In the genomic region with DNA sequence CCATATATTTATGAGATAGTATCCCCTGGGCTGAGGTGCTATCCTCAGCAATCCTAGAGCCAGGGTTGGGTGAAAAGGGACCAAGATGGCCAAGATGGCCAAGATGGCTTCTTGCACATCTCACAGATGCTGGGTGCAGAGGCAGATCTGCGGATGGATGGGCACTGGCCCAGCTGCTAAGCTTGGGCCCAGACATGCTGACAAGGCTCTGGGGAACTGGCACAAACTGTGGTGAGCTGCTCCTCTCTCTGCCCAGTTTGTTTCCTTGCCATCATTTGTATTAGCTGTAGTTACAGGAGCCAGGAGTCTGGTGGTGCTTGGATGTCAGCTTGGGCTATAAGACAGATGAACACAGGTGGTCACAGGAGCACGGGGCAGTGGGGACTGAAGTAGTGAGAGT, we compare ENCODE assay signal across 21 mouse cellular contexts. TPM values are rescaled to one million over a fixed set of nuclear protein-coding genes. Genes with fewer than 3 reads are reported as not detected.
DNase-seq lines count a peak whose midpoint lies in the region; ATAC-seq and TF ChIP-seq lines count a peak whose summit lies in the region.
"Had no signal": no experiment of that assay in that cellular context is flagged by ENCODE, and none has a peak within 500 bp of the region (broad histone marks: within the 10 kb centered on the region; RNA-seq: fewer than 3 reads in every experiment).

No protein-coding gene starts in this region.

- H3K4me1 ChIP-seq in hindbrain, postnatal 0 days (ENCODE audit: insufficient read depth, low read length) = no peaks in the 10 kb centered on the region
- H3K4me1 ChIP-seq in hindbrain, embryonic 11.5 days (replicated peaks; ENCODE audit: control insufficient read depth, insufficient read depth, low read length) = no peaks in the 10 kb centered on the region
- peaks cover 26% of the 10 kb centered on the region for H3K4me1 ChIP-seq in neural tube, embryonic 13.5 days (replicated peaks)
- H3K4me1 ChIP-seq: intestine, embryonic 15.5 days; kidney, embryonic 15.5 days; limb, embryonic 13.5 days had no signal

- no peak for ATAC-seq in hindbrain, postnatal 0 days
- ATAC-seq in hindbrain, embryonic 11.5 days (ENCODE audit: low FRiP score) = no peak
- no peak for ATAC-seq in neural tube, embryonic 13.5 days (ENCODE audit: low read depth)
- ATAC-seq: activated CD4-positive, CD25-positive, alpha-beta regulatory T cell, adult 4 months; CD4-positive, CD25-positive, alpha-beta regulatory T cell, adult 4 months; intestine, embryonic 15.5 days had no signal

- H3K27ac ChIP-seq in hindbrain, postnatal 0 days = no peak overlapping the region
- H3K27ac ChIP-seq in hindbrain, embryonic 11.5 days (ENCODE audit: low read depth, low read length) = no peak overlapping the region
- 0 out of 2 replicates have a peak overlapping the region, but pooled peaks have one; percentile 2 for H3K27ac ChIP-seq in neural tube, embryonic 13.5 days (replicated peaks)
- H3K27ac ChIP-seq: embryonic facial prominence, embryonic 12.5 days; hindbrain, embryonic 14.5 days; intestine, embryonic 15.5 days; kidney, embryonic 15.5 days; limb, embryonic 13.5 days; liver, embryonic 15.5 days had no signal

- H3K27me3 ChIP-seq in hindbrain, postnatal 0 days (ENCODE audit: insufficient read depth, low read length) = no peaks in the 10 kb centered on the region
- no peaks in the 10 kb centered on the region for H3K27me3 ChIP-seq in hindbrain, embryonic 11.5 days (ENCODE audit: control insufficient read depth, insufficient read depth, low read length)
- H3K27me3 ChIP-seq in neural tube, embryonic 13.5 days = no peaks in the 10 kb centered on the region
- H3K27me3 ChIP-seq: embryonic facial prominence, embryonic 12.5 days; heart, embryonic 12.5 days; intestine, embryonic 15.5 days; kidney, embryonic 15.5 days; limb, embryonic 13.5 days; liver, embryonic 15.5 days had no signal

- WGBS in hindbrain, postnatal 0 days = 56% methylated on average over 2 of the region's 2 CpGs
- 94% methylated on average over 2 of the region's 2 CpGs for WGBS in hindbrain, embryonic 11.5 days
- 86% methylated on average over 2 of the region's 2 CpGs for WGBS in neural tube, embryonic 13.5 days

- H3K9me3 ChIP-seq in hindbrain, postnatal 0 days (ENCODE audit: low read length) = no peaks in the 10 kb centered on the region
- H3K9me3 ChIP-seq in hindbrain, embryonic 11.5 days (ENCODE audit: control insufficient read depth, low read length) = no peaks in the 10 kb centered on the region
- no peaks in the 10 kb centered on the region for H3K9me3 ChIP-seq in neural tube, embryonic 13.5 days
- H3K9me3 ChIP-seq: embryonic facial prominence, embryonic 12.5 days; heart, embryonic 12.5 days; intestine, embryonic 15.5 days; kidney, embryonic 15.5 days; limb, embryonic 13.5 days; liver, embryonic 15.5 days had no signal

- H3K4me2 ChIP-seq in hindbrain, postnatal 0 days (ENCODE audit: low read depth, low read length) = no peak overlapping the region
- no peak overlapping the region for H3K4me2 ChIP-seq in hindbrain, embryonic 11.5 days (replicated peaks; ENCODE audit: low read depth, low read length)
- H3K4me2 ChIP-seq in neural tube, embryonic 13.5 days = no peak overlapping the region
- H3K4me2 ChIP-seq: embryonic facial prominence, embryonic 12.5 days; heart, embryonic 12.5 days; hindbrain, embryonic 14.5 days; intestine, embryonic 15.5 days; kidney, embryonic 15.5 days; limb, embryonic 13.5 days; liver, embryonic 15.5 days had no signal

- no peak overlapping the region for H3K9ac ChIP-seq in hindbrain, postnatal 0 days (replicated peaks; ENCODE audit: low read length)
- no peak overlapping the region for H3K9ac ChIP-seq in hindbrain, embryonic 11.5 days (ENCODE audit: low read depth, low read length)
- H3K9ac ChIP-seq in neural tube, embryonic 13.5 days = no peak overlapping the region
- H3K9ac ChIP-seq: embryonic facial prominence, embryonic 12.5 days; heart, embryonic 12.5 days; intestine, embryonic 15.5 days; kidney, embryonic 15.5 days; limb, embryonic 13.5 days; liver, embryonic 15.5 days had no signal

- no peak for TF ChIP-seq CTCF in hindbrain, postnatal 0 days (IDR thresholded peaks at IDR 0.05; ENCODE audit: low read depth)

- DNase-seq in cerebellum, postnatal 14 days = peak; percentile 16 to 34
- DNase-seq in cerebellum, adult 9-11 months = no peak
- DNase-seq in hindbrain, postnatal 0 days (ENCODE audit: low spot score) = peak; percentile 9
- DNase-seq in hindbrain, embryonic 11.5 days (ENCODE audit: low spot score) = no peak
- no peak for DNase-seq in neural tube, embryonic 10.5 days (ENCODE audit: extremely low spot score, low spot score)
- no peak for DNase-seq in urinary bladder, postnatal 4 days (ENCODE audit: low spot score in 2 of 2)
- DNase-seq: adrenal gland, postnatal 25 days; cerebellum, adult 8-10 months; kidney, postnatal 4 days; right cerebral cortex, adult 18-20 months had no signal

- no peak overlapping the region for H3K4me3 ChIP-seq in hindbrain, postnatal 0 days (ENCODE audit: low read length)
- H3K4me3 ChIP-seq in hindbrain, embryonic 11.5 days (ENCODE audit: low read depth, low read length) = no peak overlapping the region
- H3K4me3 ChIP-seq in neural tube, embryonic 13.5 days = no peak overlapping the region
- H3K4me3 ChIP-seq: embryonic facial prominence, embryonic 12.5 days; heart, embryonic 12.5 days; intestine, embryonic 15.5 days; kidney, embryonic 15.5 days; limb, embryonic 13.5 days; liver, embryonic 15.5 days had no signal

- H3K36me3 ChIP-seq in hindbrain, postnatal 0 days (ENCODE audit: insufficient read depth, low read length) = peaks cover 18% of the 10 kb centered on the region
- 0 out of 2 replicates have a peak, but pooled peaks cover 8% of the 10 kb centered on the region for H3K36me3 ChIP-seq in hindbrain, embryonic 11.5 days (ENCODE audit: control insufficient read depth, insufficient read depth, low read length)
- peaks cover 78% of the 10 kb centered on the region for H3K36me3 ChIP-seq in neural tube, embryonic 13.5 days

RNA-seq across cellular contexts. Expression of gene Ranbp3, which starts 11.6 kb away (rescaled TPM):
- total RNA-seq in hindbrain, postnatal 0 days (2014; rRNA removed) = 121 and 122 TPM in 2 replicates
- 87.2 and 88.7 TPM in 2 replicates for polyA plus RNA-seq in hindbrain, postnatal 0 days (2015; fragmentation: Nextera tagmentation; extraction: Ambion mirVana)
- 94.2 and 104 TPM in 2 replicates for polyA plus RNA-seq in hindbrain, embryonic 11.5 days (2014; fragmentation: Nextera tagmentation; extraction: Ambion mirVana)
- 90.7 and 94.7 TPM in 2 replicates for polyA plus RNA-seq in neural tube, embryonic 13.5 days (2015; fragmentation: Nextera tagmentation; extraction: Ambion mirVana)

RNA-seq across cellular contexts. Expression of gene Ndufa11, which starts 32.9 kb away (rescaled TPM):
- 279 and 501 TPM in 2 replicates for total RNA-seq in hindbrain, postnatal 0 days (2014; rRNA removed)
- 691 and 728 TPM in 2 replicates for polyA plus RNA-seq in hindbrain, postnatal 0 days (2015; fragmentation: Nextera tagmentation; extraction: Ambion mirVana)
- 363 and 381 TPM in 2 replicates for polyA plus RNA-seq in hindbrain, embryonic 11.5 days (2014; fragmentation: Nextera tagmentation; extraction: Ambion mirVana)
- 542 and 575 TPM in 2 replicates for polyA plus RNA-seq in neural tube, embryonic 13.5 days (2015; fragmentation: Nextera tagmentation; extraction: Ambion mirVana)

RNA-seq across cellular contexts. Expression of gene Vmac, which starts 33.2 kb away (rescaled TPM):
- 37.5 and 40.7 TPM in 2 replicates for total RNA-seq in hindbrain, postnatal 0 days (2014; rRNA removed)
- 17.4 and 19.1 TPM in 2 replicates for polyA plus RNA-seq in hindbrain, postnatal 0 days (2015; fragmentation: Nextera tagmentation; extraction: Ambion mirVana)
- 15.6 and 18.1 TPM in 2 replicates for polyA plus RNA-seq in hindbrain, embryonic 11.5 days (2014; fragmentation: Nextera tagmentation; extraction: Ambion mirVana)
- 16.3 and 17.5 TPM in 2 replicates for polyA plus RNA-seq in neural tube, embryonic 13.5 days (2015; fragmentation: Nextera tagmentation; extraction: Ambion mirVana)

RNA-seq across cellular contexts. Expression of gene Catsperd, which starts 56.7 kb away (rescaled TPM):
- 0.32 and 2.4 TPM in 2 replicates for total RNA-seq in hindbrain, postnatal 0 days (2014; rRNA removed)
- 1.2 and 1.3 TPM in 2 replicates for polyA plus RNA-seq in hindbrain, postnatal 0 days (2015; fragmentation: Nextera tagmentation; extraction: Ambion mirVana)
- polyA plus RNA-seq in hindbrain, embryonic 11.5 days (2014; fragmentation: Nextera tagmentation; extraction: Ambion mirVana) = 0.56 and 0.86 TPM in 2 replicates
- 0.90 and 1.7 TPM in 2 replicates for polyA plus RNA-seq in neural tube, embryonic 13.5 days (2015; fragmentation: Nextera tagmentation; extraction: Ambion mirVana)
- total RNA-seq: heart, postnatal 25 days had no signal

RNA-seq across cellular contexts. Expression of gene Lonp1, which starts 58.0 kb away (rescaled TPM):
- 67.0 and 72.5 TPM in 2 replicates for total RNA-seq in hindbrain, postnatal 0 days (2014; rRNA removed)
- 38.6 and 39.7 TPM in 2 replicates for polyA plus RNA-seq in hindbrain, postnatal 0 days (2015; fragmentation: Nextera tagmentation; extraction: Ambion mirVana)
- 43.7 and 45.4 TPM in 2 replicates for polyA plus RNA-seq in hindbrain, embryonic 11.5 days (2014; fragmentation: Nextera tagmentation; extraction: Ambion mirVana)
- polyA plus RNA-seq in neural tube, embryonic 13.5 days (2015; fragmentation: Nextera tagmentation; extraction: Ambion mirVana) = 40.4 and 44.2 TPM in 2 replicates

Comparison
In these comparisons a context has a peak if more than half of its experiments do, and no peak if none do; other contexts are left out.
1. DNase-seq: peak in cerebellum, postnatal 14 days (2 of 2) and hindbrain, postnatal 0 days (single experiment); none in cerebellum, adult 9-11 months (single experiment), hindbrain, embryonic 11.5 days (single experiment), neural tube, embryonic 10.5 days (single experiment) and urinary bladder, postnatal 4 days (0 of 2).